Mouse (Mus musculus): Measurements from ENCODE around the gene Gm49361. TPM values are rescaled to one million over a fixed set of nuclear protein-coding genes. Genes with fewer than 3 reads are reported as not detected.

Gene Gm49361
- total and polyA plus RNA-seq, 2 experiments = not detected

DNA sequence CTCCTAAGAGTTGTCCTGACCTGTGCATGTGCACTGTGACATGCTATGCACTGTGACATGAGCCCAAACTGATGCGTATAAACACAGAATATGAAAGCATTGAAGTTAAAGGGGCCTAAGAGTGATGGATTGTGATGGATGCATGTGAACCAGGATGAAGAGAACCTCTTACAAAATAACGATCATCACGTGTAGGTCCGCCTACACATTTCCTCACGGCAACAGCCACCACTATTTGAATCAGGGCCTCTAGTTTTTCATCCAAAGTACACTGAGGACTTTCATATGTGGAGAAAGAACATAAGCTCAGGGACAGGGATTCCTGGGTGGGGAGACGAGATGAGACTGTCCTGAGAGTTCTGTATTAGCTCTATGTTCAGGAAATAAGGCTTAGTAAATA lies 34.8 kb downstream of the Gm49361 start:
- Histone ChIP-seq H3K9ac (ENCODE audit: low read depth, low read length) (no peak overlapping the region), H3K36me3 (ENCODE audit: control insufficient read depth, insufficient read depth, low read length) (no peaks in the 10 kb centered on the region), H3K79me2 (ENCODE audit: control insufficient read depth, insufficient read depth, low read length) (peaks cover 3% of the 10 kb centered on the region; the same call in 1 of the 2 replicates), H3K4me3 (ENCODE audit: insufficient read depth, low read depth, low read length) (no peak overlapping the region), H3K27ac (replicated peaks; ENCODE audit: insufficient read depth, low read depth, low read length) (no peak overlapping the region), H3K4me1 (ENCODE audit: control insufficient read depth, insufficient read depth, low read length) (no peaks in the 10 kb centered on the region), H3K27me3 (ENCODE audit: control insufficient read depth, insufficient read depth, low read length) (no peaks in the 10 kb centered on the region)
- no peak for DNase-seq (ENCODE audit: extremely low read depth, low read depth, low spot score)
- TF ChIP-seq POLR2A (IDR thresholded peaks at IDR 0.05; ENCODE audit: extremely low read depth, insufficient read depth, low read length) = no peak
- no peak for TF ChIP-seq CTCF (IDR thresholded peaks at IDR 0.05; ENCODE audit: low read depth, low read length)
- WGBS = 68% methylated on average over 6 of the region's 6 CpGs

DNA sequence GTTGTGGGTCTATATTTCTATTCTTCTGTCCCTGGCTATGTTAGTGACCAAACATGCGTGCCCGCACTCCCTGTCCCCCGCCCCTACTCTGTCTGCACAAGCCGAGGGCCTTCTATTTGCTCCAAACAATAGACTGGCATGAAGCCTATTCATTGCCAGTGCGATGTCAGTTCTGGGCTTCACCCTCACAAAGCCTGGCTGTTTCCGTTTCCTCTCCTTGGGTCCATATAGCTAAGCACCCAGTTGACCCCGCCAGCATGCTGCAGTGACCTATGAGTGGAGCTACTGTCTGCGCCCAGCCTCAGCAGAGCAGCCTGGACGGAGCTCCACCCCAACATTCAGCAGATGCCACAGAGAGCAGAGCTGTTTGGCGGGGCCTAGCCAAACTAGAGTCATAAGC lies 36.7 kb downstream of the Gm49361 start:
- 74% methylated on average over 10 of the region's 10 CpGs for WGBS

DNA sequence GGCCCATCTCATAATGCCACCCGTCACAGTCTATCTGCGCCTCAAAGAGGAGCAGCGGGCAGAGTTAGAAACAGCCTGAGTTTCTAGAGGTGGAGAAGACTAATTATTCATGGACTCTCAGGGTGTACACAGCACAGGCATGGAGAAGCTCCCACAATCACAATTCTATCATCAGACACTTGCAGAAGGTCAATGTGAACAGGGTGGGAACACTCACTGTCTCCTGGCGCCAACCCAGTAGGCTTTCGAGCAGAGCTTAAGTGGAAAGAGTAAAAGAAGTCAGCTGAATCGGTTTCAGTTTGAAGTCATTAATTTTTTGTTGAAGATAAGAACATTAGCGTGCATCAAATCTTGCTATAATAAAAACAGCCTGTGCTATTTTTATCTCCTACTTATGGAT lies 37.3 kb downstream of the Gm49361 start:
- WGBS = 84% methylated on average over 7 of the region's 7 CpGs
- Histone ChIP-seq H3K4me3 (ENCODE audit: insufficient read depth, low read depth, low read length) (no peak overlapping the region), H3K9ac (ENCODE audit: low read depth, low read length) (no peak overlapping the region), H3K36me3 (ENCODE audit: control insufficient read depth, insufficient read depth, low read length) (no peaks in the 10 kb centered on the region), H3K79me2 (ENCODE audit: control insufficient read depth, insufficient read depth, low read length) (no peaks in the 10 kb centered on the region; the same call in 1 of the 2 replicates), H3K27ac (replicated peaks; ENCODE audit: insufficient read depth, low read depth, low read length) (no peak overlapping the region), H3K27me3 (ENCODE audit: control insufficient read depth, insufficient read depth, low read length) (no peaks in the 10 kb centered on the region), H3K4me1 (ENCODE audit: control insufficient read depth, insufficient read depth, low read length) (no peaks in the 10 kb centered on the region)
- TF ChIP-seq POLR2A (IDR thresholded peaks at IDR 0.05; ENCODE audit: extremely low read depth, insufficient read depth, low read length) (no peak), CTCF (IDR thresholded peaks at IDR 0.05; ENCODE audit: low read depth, low read length) (no peak)
- no peak for DNase-seq (ENCODE audit: extremely low read depth, low read depth, low spot score)

More for the DNA sequence above, 36.7 kb downstream of the Gm49361 start:
- Histone ChIP-seq H3K9ac (ENCODE audit: low read depth, low read length) (no peak overlapping the region), H3K27me3 (ENCODE audit: control insufficient read depth, insufficient read depth, low read length) (no peaks in the 10 kb centered on the region), H3K4me3 (ENCODE audit: insufficient read depth, low read depth, low read length) (no peak overlapping the region), H3K79me2 (ENCODE audit: control insufficient read depth, insufficient read depth, low read length) (no peaks in the 10 kb centered on the region; the same call in 1 of the 2 replicates), H3K4me1 (ENCODE audit: control insufficient read depth, insufficient read depth, low read length) (no peaks in the 10 kb centered on the region), H3K27ac (replicated peaks; ENCODE audit: insufficient read depth, low read depth, low read length) (no peak overlapping the region), H3K36me3 (ENCODE audit: control insufficient read depth, insufficient read depth, low read length) (no peaks in the 10 kb centered on the region)
- TF ChIP-seq CTCF (IDR thresholded peaks at IDR 0.05; ENCODE audit: low read depth, low read length) (no peak), POLR2A (IDR thresholded peaks at IDR 0.05; ENCODE audit: extremely low read depth, insufficient read depth, low read length) (no peak)
- DNase-seq (ENCODE audit: extremely low read depth, low read depth, low spot score) = no peak

DNA sequence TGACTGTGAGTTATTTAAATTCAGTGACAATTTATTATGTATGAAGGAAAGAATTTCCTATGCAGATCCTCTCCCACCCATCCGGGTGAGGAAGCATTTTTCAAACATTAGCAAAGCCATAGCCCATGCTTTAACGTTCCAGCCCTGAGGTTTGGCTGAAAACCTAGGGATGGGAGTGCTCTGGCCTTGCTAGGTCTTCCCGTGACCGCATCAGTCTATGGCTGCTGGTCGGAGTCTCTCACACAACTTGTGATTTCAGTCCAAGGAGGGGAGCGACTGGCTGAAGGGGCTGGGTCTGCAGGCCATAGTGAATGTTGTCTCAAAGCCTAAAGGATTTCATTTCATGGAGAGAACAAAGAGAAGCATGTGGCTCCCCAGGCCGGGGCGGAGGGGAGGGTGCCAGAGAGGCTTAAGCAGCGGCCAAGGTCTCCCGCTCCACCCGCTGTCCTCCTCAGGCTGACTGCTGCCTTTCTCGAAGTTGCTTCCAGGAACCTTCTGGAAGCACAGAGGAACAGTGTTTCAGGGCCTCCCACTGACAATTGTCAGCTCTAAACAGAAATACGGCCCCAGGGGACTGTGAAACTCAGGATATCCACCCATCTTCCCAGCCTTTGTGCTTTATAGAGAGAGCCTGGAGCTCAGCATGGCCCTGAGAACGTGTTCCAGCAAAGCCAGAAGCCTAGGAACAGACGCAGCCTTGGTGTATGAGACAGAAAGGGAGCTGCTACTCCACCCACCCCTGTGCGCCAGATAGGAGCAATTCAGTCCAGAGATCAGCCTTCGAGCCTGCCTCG lies 38.6 kb downstream of the Gm49361 start:
- no peak for DNase-seq (ENCODE audit: extremely low read depth, low read depth, low spot score)
- no peak overlapping the region for H3K4me3 ChIP-seq (ENCODE audit: insufficient read depth, low read depth, low read length)
- no peaks in the 10 kb centered on the region for H3K27me3 ChIP-seq (ENCODE audit: control insufficient read depth, insufficient read depth, low read length)
- WGBS = 87% methylated on average over 18 of the region's 18 CpGs
- no peaks in the 10 kb centered on the region; the same call in 1 of the 2 replicates for H3K36me3 ChIP-seq (ENCODE audit: control insufficient read depth, insufficient read depth, low read length)
- TF ChIP-seq CTCF (IDR thresholded peaks at IDR 0.05; ENCODE audit: low read depth, low read length) = no peak
- TF ChIP-seq POLR2A (IDR thresholded peaks at IDR 0.05; ENCODE audit: extremely low read depth, insufficient read depth, low read length) = no peak
- H3K27ac ChIP-seq (replicated peaks; ENCODE audit: insufficient read depth, low read depth, low read length) = no peak overlapping the region
- no peaks in the 10 kb centered on the region; the same call in 1 of the 2 replicates for H3K79me2 ChIP-seq (ENCODE audit: control insufficient read depth, insufficient read depth, low read length)
- H3K9ac ChIP-seq (ENCODE audit: low read depth, low read length) = no peak overlapping the region
- H3K4me1 ChIP-seq (ENCODE audit: control insufficient read depth, insufficient read depth, low read length) = no peaks in the 10 kb centered on the region

DNA sequence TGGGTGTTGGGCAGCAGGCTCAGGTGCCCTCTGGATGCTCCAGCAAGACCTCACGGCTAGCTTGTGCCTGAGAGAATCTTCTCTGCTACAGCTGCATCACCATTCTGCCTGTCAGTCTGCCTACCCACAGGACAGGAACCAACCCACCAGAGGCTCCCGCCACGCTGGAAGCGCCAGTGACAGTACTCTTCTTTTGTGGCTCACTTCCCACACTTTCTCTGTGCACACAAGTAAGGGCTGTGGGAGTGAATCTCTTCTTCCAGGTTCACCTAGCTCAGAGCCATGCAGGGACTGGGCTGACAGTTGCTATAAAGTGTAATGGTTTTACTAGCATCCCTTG lies 39.2 kb downstream of the Gm49361 start:
- WGBS = 92% methylated on average over 4 of the region's 4 CpGs
- Histone ChIP-seq H3K79me2 (ENCODE audit: control insufficient read depth, insufficient read depth, low read length) (no peaks in the 10 kb centered on the region; the same call in 1 of the 2 replicates), H3K27me3 (ENCODE audit: control insufficient read depth, insufficient read depth, low read length) (no peaks in the 10 kb centered on the region), H3K4me1 (ENCODE audit: control insufficient read depth, insufficient read depth, low read length) (no peaks in the 10 kb centered on the region), H3K36me3 (ENCODE audit: control insufficient read depth, insufficient read depth, low read length) (no peaks in the 10 kb centered on the region; the same call in 1 of the 2 replicates), H3K4me3 (ENCODE audit: insufficient read depth, low read depth, low read length) (no peak overlapping the region), H3K27ac (replicated peaks; ENCODE audit: insufficient read depth, low read depth, low read length) (no peak overlapping the region), H3K9ac (ENCODE audit: low read depth, low read length) (no peak overlapping the region)
- DNase-seq (ENCODE audit: extremely low read depth, low read depth, low spot score) = no peak
- no peak for TF ChIP-seq POLR2A (IDR thresholded peaks at IDR 0.05; ENCODE audit: extremely low read depth, insufficient read depth, low read length)
- no peak for TF ChIP-seq CTCF (IDR thresholded peaks at IDR 0.05; ENCODE audit: low read depth, low read length)

DNA sequence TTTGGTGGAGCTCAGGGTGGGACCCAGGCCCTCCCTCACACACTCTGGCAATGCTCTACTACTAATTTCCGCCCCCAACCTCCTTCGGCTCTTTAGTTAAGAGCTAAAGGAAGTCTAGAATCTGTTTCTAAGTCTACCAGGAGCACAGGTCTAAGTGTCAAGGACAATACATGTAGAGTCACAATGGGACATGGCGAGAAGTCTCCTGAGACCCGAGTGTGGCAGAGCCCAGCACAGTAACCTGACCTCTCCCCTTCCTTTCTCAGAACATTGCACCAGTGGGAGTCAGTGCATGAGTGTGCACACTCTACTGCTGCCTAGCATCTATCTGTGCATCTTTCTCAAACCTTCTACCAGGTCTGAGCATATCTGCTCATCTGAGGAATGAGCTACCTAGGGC lies 40.1 kb downstream of the Gm49361 start:
- no peak for DNase-seq (ENCODE audit: extremely low read depth, low read depth, low spot score)

More for the DNA sequence above, 40.1 kb downstream of the Gm49361 start:
- Histone ChIP-seq H3K79me2 (ENCODE audit: control insufficient read depth, insufficient read depth, low read length) (no peaks in the 10 kb centered on the region), H3K9ac (ENCODE audit: low read depth, low read length) (no peak overlapping the region), H3K36me3 (ENCODE audit: control insufficient read depth, insufficient read depth, low read length) (no peaks in the 10 kb centered on the region; the same call in 1 of the 2 replicates), H3K4me3 (ENCODE audit: insufficient read depth, low read depth, low read length) (no peak overlapping the region), H3K4me1 (ENCODE audit: control insufficient read depth, insufficient read depth, low read length) (no peaks in the 10 kb centered on the region), H3K27me3 (ENCODE audit: control insufficient read depth, insufficient read depth, low read length) (no peaks in the 10 kb centered on the region), H3K27ac (replicated peaks; ENCODE audit: insufficient read depth, low read depth, low read length) (no peak overlapping the region)
- TF ChIP-seq POLR2A (IDR thresholded peaks at IDR 0.05; ENCODE audit: extremely low read depth, insufficient read depth, low read length) (no peak), CTCF (IDR thresholded peaks at IDR 0.05; ENCODE audit: low read depth, low read length) (no peak)
- WGBS = 87% methylated on average over 4 of the region's 4 CpGs
